Mouse (Mus musculus) right cerebral cortex, postnatal 14 days (tissue): ENCODE measurements around the gene Rsu1.

ENCODE experiments used
- DNase-seq: peaks from one replicate; pipeline ENCODE4 v3.0.0; 2022

The Rsu1 gene

DNA sequence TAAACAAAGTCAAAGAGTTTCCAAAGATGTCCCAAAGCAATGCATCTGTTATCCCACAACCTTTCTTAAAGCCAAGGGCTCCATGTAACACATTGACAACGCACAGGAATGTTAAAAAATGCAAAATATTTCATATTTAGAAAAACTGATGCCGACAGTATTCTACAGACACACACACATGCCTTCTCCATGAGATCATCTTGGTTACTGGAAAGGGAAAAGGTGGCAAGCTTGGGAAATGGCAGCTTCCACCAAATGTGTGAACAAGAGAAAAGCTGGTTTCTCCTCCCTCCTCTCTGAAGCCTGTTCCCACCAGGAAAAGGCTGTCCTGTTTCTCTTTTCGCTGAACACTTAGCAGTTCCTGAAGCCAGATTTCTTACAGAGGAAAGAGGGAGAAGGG is 232.4 kb downstream of the Rsu1 start:
- no peak for DNase-seq
